Mouse (Mus musculus): Measurements from ENCODE around the gene Usp28. TPM values are rescaled to one million over a fixed set of nuclear protein-coding genes. Genes with fewer than 3 reads are reported as not detected.
"Not testable (repeated sequence)": the region's sequence is repeated elsewhere in the genome, so short reads cannot be mapped to it uniquely, and the experiment has no call there.

Usp28 gene
- polyA plus RNA-seq, 1 experiment from 2014 or later = 29.7 TPM

GRCm38 (mm10) chr9:48983801-48984200 lies 1.4 kb upstream of the Usp28 start:
- not testable (repeated sequence) for H3K4me3 ChIP-seq (replicated peaks); H3K27ac ChIP-seq (replicated peaks); H3K9ac ChIP-seq; H3K36me3 ChIP-seq; ATAC-seq (ENCODE audit: insufficient number of reproducible peaks, low FRiP score, low TSS enrichment, low read depth); H3K27me3 ChIP-seq; H3K4me2 ChIP-seq (replicated peaks); H3K9me3 ChIP-seq (replicated peaks)
- peaks cover 17% of the 10 kb centered on the region for H3K4me1 ChIP-seq
- WGBS = 93% methylated on average over 6 of the region's 6 CpGs

- 20% methylated on average over 8 of the region's 8 CpGs for WGBS
- peaks cover 17% of the 10 kb centered on the region for H3K4me1 ChIP-seq
- ATAC-seq (ENCODE audit: insufficient number of reproducible peaks, low FRiP score, low TSS enrichment, low read depth) = no peak
- no peaks in the 10 kb centered on the region for H3K27me3 ChIP-seq
- peak overlapping the region; percentile 84 for H3K4me3 ChIP-seq (replicated peaks)
- H3K27ac ChIP-seq (replicated peaks) = peak overlapping the region; percentile 92
- peak overlapping the region; percentile 37 for H3K9ac ChIP-seq
- H3K36me3 ChIP-seq = no peaks in the 10 kb centered on the region
- H3K9me3 ChIP-seq (replicated peaks) = no peaks in the 10 kb centered on the region
- H3K4me2 ChIP-seq (replicated peaks) = peak overlapping the region; percentile 75
Observed at GRCm38 (mm10) chr9:48984320-48984844, 793 bp upstream of the Usp28 start.

GRCm38 (mm10) chr9:48985708-48986088 lies 523 bp downstream of the Usp28 start:
- Histone ChIP-seq H3K4me1 (peaks cover 17% of the 10 kb centered on the region), H3K36me3 (no peaks in the 10 kb centered on the region), H3K4me2 (replicated peaks) (peak overlapping the region; percentile 69), H3K27me3 (no peaks in the 10 kb centered on the region), H3K9me3 (replicated peaks) (no peaks in the 10 kb centered on the region), H3K27ac (replicated peaks) (peak overlapping the region; percentile 83), H3K9ac (peak overlapping the region; percentile 68), H3K4me3 (replicated peaks) (peak overlapping the region; percentile 84)
- no peak for ATAC-seq (ENCODE audit: insufficient number of reproducible peaks, low FRiP score, low TSS enrichment, low read depth)
- WGBS = under 1% methylated on average over 20 of the region's 20 CpGs

- 32% methylated on average over 7 of the region's 7 CpGs for WGBS
- Histone ChIP-seq H3K9ac (no peak overlapping the region), H3K4me2 (replicated peaks) (peak overlapping the region; percentile 8; the same call in 1 of the 2 replicates), H3K4me3 (replicated peaks) (no peak overlapping the region), H3K4me1 (peaks cover 17% of the 10 kb centered on the region), H3K27me3 (no peaks in the 10 kb centered on the region), H3K27ac (replicated peaks) (no peak overlapping the region), H3K36me3 (peaks cover 6% of the 10 kb centered on the region; the same call in 1 of the 2 replicates), H3K9me3 (replicated peaks) (no peaks in the 10 kb centered on the region)
- no peak for ATAC-seq (ENCODE audit: insufficient number of reproducible peaks, low FRiP score, low TSS enrichment, low read depth)
Observed at GRCm38 (mm10) chr9:48986616-48987141, 1.5 kb downstream of the Usp28 start.

GRCm38 (mm10) chr9:48987201-48988101 lies 2.3 kb downstream of the Usp28 start:
- WGBS = 31% methylated on average over 12 of the region's 12 CpGs
- no peaks in the 10 kb centered on the region for H3K27me3 ChIP-seq
- peaks cover 17% of the 10 kb centered on the region for H3K4me1 ChIP-seq
- no peak for ATAC-seq (ENCODE audit: insufficient number of reproducible peaks, low FRiP score, low TSS enrichment, low read depth)
- no peak overlapping the region for H3K27ac ChIP-seq (replicated peaks)
- H3K4me3 ChIP-seq (replicated peaks) = no peak overlapping the region
- H3K36me3 ChIP-seq = peaks cover 6% of the 10 kb centered on the region; the same call in 1 of the 2 replicates
- H3K9me3 ChIP-seq (replicated peaks) = no peaks in the 10 kb centered on the region
- H3K4me2 ChIP-seq (replicated peaks) = peak overlapping the region; percentile 8; the same call in 1 of the 2 replicates
- H3K9ac ChIP-seq = no peak overlapping the region

- no peaks in the 10 kb centered on the region for H3K27me3 ChIP-seq
- 74% methylated on average over 5 of the region's 5 CpGs for WGBS
- no peak overlapping the region for H3K4me3 ChIP-seq (replicated peaks)
- ATAC-seq (ENCODE audit: insufficient number of reproducible peaks, low FRiP score, low TSS enrichment, low read depth) = no peak
- H3K4me1 ChIP-seq = peaks cover 10% of the 10 kb centered on the region
- no peaks in the 10 kb centered on the region for H3K9me3 ChIP-seq (replicated peaks)
- H3K27ac ChIP-seq (replicated peaks) = no peak overlapping the region
- H3K4me2 ChIP-seq (replicated peaks) = no peak overlapping the region
- H3K36me3 ChIP-seq = peaks cover 6% of the 10 kb centered on the region; the same call in 1 of the 2 replicates
- H3K9ac ChIP-seq = no peak overlapping the region
Observed at GRCm38 (mm10) chr9:48991671-48992070, 6.5 kb downstream of the Usp28 start.

GRCm38 (mm10) chr9:48994779-48995178 lies 9.6 kb downstream of the Usp28 start:
- 87% methylated on average over 7 of the region's 7 CpGs for WGBS
- H3K4me1 ChIP-seq = no peaks in the 10 kb centered on the region
- ATAC-seq (ENCODE audit: insufficient number of reproducible peaks, low FRiP score, low TSS enrichment, low read depth) = no peak
- no peak overlapping the region for H3K4me2 ChIP-seq (replicated peaks)
- H3K27ac ChIP-seq (replicated peaks) = no peak overlapping the region
- H3K36me3 ChIP-seq = peaks cover 6% of the 10 kb centered on the region; the same call in 1 of the 2 replicates
- no peaks in the 10 kb centered on the region for H3K27me3 ChIP-seq
- no peak overlapping the region for H3K4me3 ChIP-seq (replicated peaks)
- H3K9ac ChIP-seq = no peak overlapping the region
- H3K9me3 ChIP-seq (replicated peaks) = no peaks in the 10 kb centered on the region

GRCm38 (mm10) chr9:48995735-48996134 lies 10.6 kb downstream of the Usp28 start:
- Histone ChIP-seq H3K9me3 (replicated peaks) (no peaks in the 10 kb centered on the region), H3K4me2 (replicated peaks) (no peak overlapping the region), H3K36me3 (peaks cover 11% of the 10 kb centered on the region), H3K4me3 (replicated peaks) (no peak overlapping the region), H3K27ac (replicated peaks) (no peak overlapping the region), H3K4me1 (no peaks in the 10 kb centered on the region), H3K27me3 (no peaks in the 10 kb centered on the region), H3K9ac (no peak overlapping the region)
- 80% methylated on average over 1 of the region's 1 CpGs for WGBS
- ATAC-seq (ENCODE audit: insufficient number of reproducible peaks, low FRiP score, low TSS enrichment, low read depth) = no peak

- no peak overlapping the region for H3K9ac ChIP-seq
- peaks cover 17% of the 10 kb centered on the region for H3K36me3 ChIP-seq
- no peak overlapping the region for H3K4me2 ChIP-seq (replicated peaks)
- ATAC-seq (ENCODE audit: insufficient number of reproducible peaks, low FRiP score, low TSS enrichment, low read depth) = no peak
- H3K4me3 ChIP-seq (replicated peaks) = no peak overlapping the region
- no peaks in the 10 kb centered on the region for H3K27me3 ChIP-seq
- no peaks in the 10 kb centered on the region for H3K4me1 ChIP-seq
- H3K9me3 ChIP-seq (replicated peaks) = no peaks in the 10 kb centered on the region
- no peak overlapping the region for H3K27ac ChIP-seq (replicated peaks)
- WGBS = 78% methylated on average over 6 of the region's 6 CpGs
Observed at GRCm38 (mm10) chr9:48999256-48999655, 14.1 kb downstream of the Usp28 start.

GRCm38 (mm10) chr9:49015824-49016223 lies 30.6 kb downstream of the Usp28 start:
- H3K36me3 ChIP-seq = peaks cover 63% of the 10 kb centered on the region
- no peaks in the 10 kb centered on the region for H3K4me1 ChIP-seq
- no peak overlapping the region for H3K27ac ChIP-seq (replicated peaks)
- no peak overlapping the region for H3K9ac ChIP-seq
- no peak for ATAC-seq (ENCODE audit: insufficient number of reproducible peaks, low FRiP score, low TSS enrichment, low read depth)
- H3K27me3 ChIP-seq = no peaks in the 10 kb centered on the region
- no peak overlapping the region for H3K4me2 ChIP-seq (replicated peaks)
- H3K4me3 ChIP-seq (replicated peaks) = no peak overlapping the region
- no peaks in the 10 kb centered on the region for H3K9me3 ChIP-seq (replicated peaks)
- WGBS = 72% methylated on average over 7 of the region's 7 CpGs

- Histone ChIP-seq H3K36me3 (peaks cover 36% of the 10 kb centered on the region; the same call in 1 of the 2 replicates), H3K27ac (replicated peaks) (no peak overlapping the region), H3K9me3 (replicated peaks) (no peaks in the 10 kb centered on the region), H3K4me2 (replicated peaks) (no peak overlapping the region), H3K4me3 (replicated peaks) (no peak overlapping the region), H3K27me3 (no peaks in the 10 kb centered on the region), H3K4me1 (no peaks in the 10 kb centered on the region), H3K9ac (no peak overlapping the region)
- WGBS = 92% methylated on average over 5 of the region's 5 CpGs
- no peak for ATAC-seq (ENCODE audit: insufficient number of reproducible peaks, low FRiP score, low TSS enrichment, low read depth)
Observed at GRCm38 (mm10) chr9:49021289-49021688, 36.1 kb downstream of the Usp28 start.

Data from embryonic facial prominence, embryonic 15.5 days (tissue).